Mouse (Mus musculus): ENCODE data around the gene Il6st. TPM values are rescaled to one million over a fixed set of nuclear protein-coding genes. Genes with fewer than 3 reads are reported as not detected.

Gene Il6st
- polyA plus RNA-seq, 1 experiment = 111 TPM

GRCm38 (mm10) chr13:112523346-112523970, 59.6 kb downstream of the Il6st start:
- DNase-seq (ENCODE audit: low spot score) = no peak

- DNase-seq (ENCODE audit: low spot score) = no peak
Observed at GRCm38 (mm10) chr13:112527186-112527585, 63.3 kb downstream of the Il6st start.

GRCm38 (mm10) chr13:112529893-112530292, 66.0 kb downstream of the Il6st start:
- peak; percentile 57 for DNase-seq (ENCODE audit: low spot score)

- no peak for DNase-seq (ENCODE audit: low spot score)
Observed at GRCm38 (mm10) chr13:112532235-112532634, 68.4 kb downstream of the Il6st start.

- no peak for DNase-seq (ENCODE audit: low spot score)
Observed at GRCm38 (mm10) chr13:112533556-112533955, 69.7 kb downstream of the Il6st start.

GRCm38 (mm10) chr13:112536611-112537010, 72.7 kb downstream of the Il6st start:
- no peak for DNase-seq (ENCODE audit: low spot score)

GRCm38 (mm10) chr13:112537065-112537464, 73.2 kb downstream of the Il6st start:
- no peak for DNase-seq (ENCODE audit: low spot score)

GRCm38 (mm10) chr13:112540616-112541015, 76.7 kb downstream of the Il6st start:
- no peak for DNase-seq (ENCODE audit: low spot score)

GRCm38 (mm10) chr13:112541223-112541975, 77.5 kb downstream of the Il6st start:
- DNase-seq (ENCODE audit: low spot score) = no peak

GRCm38 (mm10) chr13:112551641-112552548, 88.0 kb downstream of the Il6st start:
- DNase-seq (ENCODE audit: low spot score) = no peak

- no peak for DNase-seq (ENCODE audit: low spot score)
Observed at GRCm38 (mm10) chr13:112553304-112553703, 89.4 kb downstream of the Il6st start.

GRCm38 (mm10) chr13:112556501-112556900, 92.6 kb downstream of the Il6st start:
- DNase-seq (ENCODE audit: low spot score) = no peak

Other genes with a start within 250 kb of the Il6st start
- gene Ankrd55, start 175.6 kb upstream of the Il6st start, polyA plus RNA-seq (2012; rRNA removed) = 0.33 and 0.38 TPM in 2 replicates
- gene Il31ra, start 130.3 kb downstream of the Il6st start, polyA plus RNA-seq (2012; rRNA removed) = 1.3 TPM in 2 replicates
- gene Ddx4, start 188.4 kb downstream of the Il6st start, polyA plus RNA-seq (2012; rRNA removed) = 0.12 and 0.19 TPM in 2 replicates
- 12.9 and 14.6 TPM in 2 replicates for gene Slc38a9, start 196.7 kb downstream of the Il6st start, polyA plus RNA-seq (2012; rRNA removed)

All from urinary bladder, adult 2 months (tissue).